Mouse (Mus musculus) neural tube, embryonic 11.5 days (tissue): ENCODE data around the gene Dhx8. TPM values are rescaled to one million over a fixed set of nuclear protein-coding genes. Genes with fewer than 3 reads are reported as not detected.

ENCODE experiments used
- ATAC-seq: fragments of 200-750 bp; cut with Nextera tagmentation; 2 replicates; pipeline ENCODE4 v1.8.0; 2017; ENCODE audit warnings: moderate number of reproducible peaks, mild to moderate bottlenecking, moderate TSS enrichment, moderate library complexity; ENCODE audit not compliant: insufficient read depth, low FRiP score, low TSS enrichment
- DNase-seq: peaks from one replicate; pipeline ENCODE4 v3.0.0-alpha.2; 2015; ENCODE audit warnings: low spot score
- H3K27ac ChIP-seq: fragments of 300-500 bp; sonication (generic); 2 replicates; pipeline ENCODE4 v1.5.1; 2014; ENCODE audit warnings: low read depth, mild to moderate bottlenecking, low read length
- H3K27me3 ChIP-seq: fragments of 300-500 bp; sonication (generic); 2 replicates; pipeline ENCODE4 v1.6.1; 2014; ENCODE audit warnings: mild to moderate bottlenecking, low read length, mixed read lengths; ENCODE audit not compliant: control insufficient read depth, insufficient read depth
- H3K36me3 ChIP-seq: fragments of 300-500 bp; sonication (generic); 2 replicates; pipeline ENCODE4 v1.6.1; 2014; ENCODE audit warnings: mild to moderate bottlenecking, low read length, moderate library complexity, mixed read lengths; ENCODE audit not compliant: control insufficient read depth, insufficient read depth
- H3K4me1 ChIP-seq: fragments of 300-500 bp; sonication (generic); 2 replicates; pipeline ENCODE4 v1.6.1; 2014; ENCODE audit warnings: low read length, mixed read lengths; ENCODE audit not compliant: control insufficient read depth, insufficient read depth
- H3K4me2 ChIP-seq: fragments of 300-500 bp; sonication (generic); 2 replicates; pipeline ENCODE4 v1.6.1; 2014; ENCODE audit warnings: low read depth, mild to moderate bottlenecking, moderate library complexity
- H3K4me3 ChIP-seq: fragments of 300-500 bp; sonication (generic); 2 replicates; pipeline ENCODE4 v1.5.1; 2014; ENCODE audit warnings: low read depth, low read length
- H3K9ac ChIP-seq: fragments of 300-500 bp; sonication (generic); 2 replicates; pipeline ENCODE4 v1.6.1; 2014; ENCODE audit warnings: mild to moderate bottlenecking, low read length
- H3K9me3 ChIP-seq: fragments of 300-500 bp; sonication (generic); 2 replicates; pipeline ENCODE4 v1.6.1; 2016; ENCODE audit warnings: low read length; ENCODE audit not compliant: control insufficient read depth
- WGBS: fragments of 180-500 bp; shearing (Covaris S2); extraction: QIAGEN DNeasy Blood & Tissue Kit; methylation state at CpG from one replicate; pipeline ENCODE4 v1.1.7; 2014; 5-methylcytosine and 5-hydroxymethylcytosine counted together
- polyA plus RNA-seq: library from polyadenylated mRNA; unstranded; fragments of >200 nt; fragmentation: Nextera tagmentation; extraction: Ambion mirVana; gene quantifications from 2 replicates; pipeline ENCODE4 v1.2.1, GENCODE M21; 2014

Dhx8 gene
- polyA plus RNA-seq, 1 experiment from 2014 or later: 46.7 TPM

DNA sequence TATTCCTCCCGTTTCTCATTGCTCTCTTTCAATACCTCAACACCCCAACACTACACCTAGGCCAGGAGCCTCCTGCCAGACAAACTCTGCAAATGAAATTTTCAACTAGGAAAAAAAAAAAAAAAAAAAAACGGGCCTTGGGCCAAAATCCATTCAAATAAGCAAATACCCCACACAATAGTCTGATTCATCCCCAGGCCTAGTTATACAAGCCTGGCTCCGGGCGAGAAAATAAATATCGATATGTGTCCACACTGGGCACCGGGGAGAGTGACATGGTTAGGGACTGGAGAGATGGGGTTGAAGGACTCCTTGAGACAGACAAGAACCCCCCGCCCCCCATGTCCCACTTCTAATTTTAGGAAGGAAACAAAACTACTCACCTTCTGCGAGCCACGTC, 50.9 kb downstream of the Dhx8 start:
- WGBS: 24% methylated on average over 9 of the region's 9 CpGs
- ATAC-seq (no peak), DNase-seq (no peak)
- no peak overlapping the region for H3K9ac ChIP-seq
- H3K36me3 ChIP-seq: no peaks in the 10 kb centered on the region
- H3K27ac ChIP-seq: no peak overlapping the region
- peak overlapping the region; percentile 46; the same call in 1 of the 2 replicates for H3K4me3 ChIP-seq
- no peaks in the 10 kb centered on the region for H3K9me3 ChIP-seq
- H3K4me1 ChIP-seq: peaks cover 17% of the 10 kb centered on the region
- H3K4me2 ChIP-seq: peak overlapping the region; percentile 92
- peaks cover 54% of the 10 kb centered on the region for H3K27me3 ChIP-seq

DNA sequence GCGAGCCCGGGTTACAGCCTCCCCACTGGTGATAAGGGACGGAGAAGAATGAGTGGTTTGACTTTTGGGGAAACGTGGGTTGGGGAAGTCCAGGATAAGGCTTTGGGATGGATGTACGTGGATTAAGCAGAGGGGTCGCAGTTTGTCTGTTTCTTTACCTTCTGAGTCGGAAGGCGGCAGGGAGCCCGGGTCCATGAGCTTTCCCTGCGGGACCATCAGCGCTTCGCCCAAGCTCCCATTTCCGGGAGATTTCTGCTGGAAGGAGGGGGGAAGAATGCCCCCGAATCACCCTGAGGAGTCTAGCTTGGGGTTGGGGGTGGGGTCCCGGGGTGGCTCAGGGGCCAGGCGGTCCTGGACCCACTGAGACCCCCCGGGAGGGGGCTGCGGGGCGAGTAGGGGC, 51.4 kb downstream of the Dhx8 start:
- Histone ChIP-seq H3K9ac (peak overlapping the region; percentile 56), H3K4me3 (peak overlapping the region; percentile 46), H3K4me2 (peak overlapping the region; percentile 92), H3K9me3 (no peaks in the 10 kb centered on the region), H3K27ac (no peak overlapping the region), H3K27me3 (peaks cover 54% of the 10 kb centered on the region), H3K4me1 (peaks cover 17% of the 10 kb centered on the region), H3K36me3 (no peaks in the 10 kb centered on the region)
- DNase-seq (no peak), ATAC-seq (no peak)
- WGBS: under 1% methylated on average over 17 of the region's 19 CpGs

DNA sequence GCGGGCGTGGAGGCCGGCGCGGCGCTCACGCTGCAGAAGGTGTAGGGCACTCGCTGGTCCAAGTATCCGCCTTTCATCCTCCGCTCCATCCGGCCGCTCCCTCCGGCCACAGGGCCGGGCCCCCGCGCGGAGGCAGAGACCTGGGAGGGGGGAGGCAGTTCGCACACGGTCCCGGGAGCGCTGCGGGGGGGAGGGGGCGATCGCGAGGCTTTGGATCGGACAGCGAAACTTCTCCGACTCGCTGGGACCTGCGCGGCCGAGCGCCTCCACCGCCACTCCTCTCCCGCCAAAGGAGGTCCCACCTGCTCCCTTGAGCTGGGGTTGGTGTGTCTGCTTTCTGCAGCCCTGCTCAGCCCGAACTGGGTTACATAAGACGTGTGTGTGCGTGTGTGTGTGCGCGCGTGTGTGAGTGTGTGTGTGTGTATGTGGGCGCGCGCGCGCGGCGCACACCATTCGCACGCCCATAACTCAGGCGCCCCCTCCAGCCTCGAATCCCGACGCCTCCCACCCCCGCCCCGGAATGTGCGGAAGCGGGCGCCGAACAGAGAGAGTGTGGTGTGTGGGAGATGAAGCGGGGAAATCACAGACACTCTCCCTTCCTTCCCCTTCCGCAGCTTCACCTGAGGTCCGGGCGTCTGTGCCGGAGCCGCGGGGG, 51.9 kb downstream of the Dhx8 start:
- H3K27ac ChIP-seq: peak overlapping the region; percentile 24; the same call in 1 of the 2 replicates
- peak; percentile 40 for DNase-seq

DNA sequence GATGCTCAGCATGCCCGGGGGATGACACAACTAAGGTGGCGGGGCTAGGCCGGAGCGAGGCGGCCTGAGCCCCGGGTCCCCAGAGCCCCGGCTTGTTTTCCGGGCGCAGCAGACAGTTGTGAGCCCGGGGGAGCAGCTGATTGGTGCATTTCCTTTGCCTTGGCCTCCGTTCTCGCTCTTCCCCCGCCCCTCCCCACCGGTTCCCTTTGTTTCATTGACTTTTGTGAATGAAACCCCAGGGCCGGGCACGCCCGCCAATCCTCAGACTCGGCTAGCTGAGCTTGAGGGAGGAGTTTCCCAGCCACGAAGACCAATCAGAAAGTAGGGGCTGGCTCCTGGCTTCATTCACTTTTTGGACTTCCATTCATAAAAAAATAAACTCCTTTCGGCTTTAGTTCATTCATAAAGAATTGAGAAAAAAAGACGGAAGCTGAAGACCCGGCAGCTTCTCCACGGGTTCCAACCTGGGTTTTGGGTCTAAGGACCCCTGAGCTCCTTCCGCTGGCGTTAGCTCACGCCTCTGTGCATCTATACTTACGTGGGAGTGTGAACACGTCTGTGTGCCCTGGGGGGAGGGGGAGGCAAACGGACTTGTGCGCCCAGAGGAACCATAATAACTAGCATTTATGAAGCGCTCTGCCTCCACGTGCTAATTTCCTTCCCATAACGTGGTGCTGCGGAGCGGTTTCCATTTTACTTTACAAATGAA, 52.6 kb downstream of the Dhx8 start, which contains the start of gene Etv4:
TSS of gene Etv4 (minus strand) at position 229 of the 709 bp plus-strand sequence.
- H3K27me3 ChIP-seq: peaks cover 54% of the 10 kb centered on the region
- peaks cover 18% of the 10 kb centered on the region for H3K4me1 ChIP-seq
- H3K9ac ChIP-seq: peak within 1 kb of the TSS; percentile 56
- no peaks in the 10 kb centered on the region for H3K36me3 ChIP-seq
- ATAC-seq: peak; percentile 95
- H3K9me3 ChIP-seq: no peaks in the 10 kb centered on the region
- peak within 1 kb of the TSS; percentile 46 for H3K4me3 ChIP-seq
- H3K4me2 ChIP-seq: peak within 1 kb of the TSS; percentile 92
- DNase-seq: peak; percentile 95
- whole genome bisulfite sequencing: under 1% methylated on average over 35 of the region's 35 CpGs
- peak within 1 kb of the TSS; percentile 24; the same call in 1 of the 2 replicates for H3K27ac ChIP-seq

More for the DNA sequence above, 51.9 kb downstream of the Dhx8 start:
- peaks cover 54% of the 10 kb centered on the region for H3K27me3 ChIP-seq
- peak overlapping the region; percentile 92 for H3K4me2 ChIP-seq
- peak; percentile 55; the same call in 1 of the 2 replicates for ATAC-seq
- peak overlapping the region; percentile 46 for H3K4me3 ChIP-seq
- H3K9me3 ChIP-seq: no peaks in the 10 kb centered on the region
- H3K36me3 ChIP-seq: no peaks in the 10 kb centered on the region
- WGBS: under 1% methylated on average over 60 of the region's 67 CpGs
- peaks cover 17% of the 10 kb centered on the region for H3K4me1 ChIP-seq
- H3K9ac ChIP-seq: peak overlapping the region; percentile 56

DNA sequence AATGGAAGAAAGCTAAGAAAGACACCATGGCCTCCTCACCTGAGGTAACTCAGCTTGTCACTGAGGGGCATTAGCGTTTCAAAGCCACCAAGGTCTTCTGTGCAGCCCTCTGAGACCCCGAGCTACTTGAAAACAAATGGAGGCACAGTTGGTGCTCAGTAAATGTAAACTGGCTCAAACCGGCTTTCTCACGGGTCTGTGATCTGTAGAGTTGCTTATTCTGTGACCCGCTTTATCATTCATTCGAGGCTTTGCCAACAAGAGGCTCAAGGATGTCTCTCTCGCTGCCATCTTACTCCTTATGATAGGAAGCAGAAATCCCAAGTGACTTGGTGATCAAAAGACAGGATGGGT, 53.1 kb downstream of the Dhx8 start:
- peak overlapping the region; percentile 54 for H3K4me2 ChIP-seq
- WGBS: 10% methylated on average over 7 of the region's 7 CpGs
- H3K27me3 ChIP-seq: peaks cover 54% of the 10 kb centered on the region
- H3K9ac ChIP-seq: no peak overlapping the region
- ATAC-seq (no peak), DNase-seq (no peak)
- H3K4me3 ChIP-seq: peak overlapping the region; percentile 46; the same call in 1 of the 2 replicates
- H3K4me1 ChIP-seq: peaks cover 22% of the 10 kb centered on the region
- H3K36me3 ChIP-seq: no peaks in the 10 kb centered on the region
- no peaks in the 10 kb centered on the region for H3K9me3 ChIP-seq
- no peak overlapping the region for H3K27ac ChIP-seq

DNA sequence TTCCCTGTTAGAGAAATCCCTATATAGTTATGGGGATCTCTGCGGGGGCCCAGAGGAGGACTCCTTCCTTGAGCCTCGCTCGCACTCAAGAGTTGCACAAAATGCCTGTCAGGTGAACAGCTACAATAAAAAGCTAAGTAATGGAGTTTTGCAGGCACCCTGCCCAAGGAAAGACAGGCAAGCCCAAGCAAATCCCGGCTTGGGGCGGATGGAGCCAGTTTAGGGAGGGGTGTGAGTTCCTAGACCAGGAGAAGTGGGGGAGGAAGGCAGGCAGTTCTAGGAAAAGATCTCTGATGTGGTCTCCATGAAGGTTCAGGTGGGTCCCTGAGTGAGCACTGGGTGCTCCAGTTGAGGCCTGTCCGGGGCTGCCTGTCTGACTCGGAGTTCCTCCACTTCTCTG, 53.9 kb downstream of the Dhx8 start:
- Histone ChIP-seq H3K4me2 (no peak overlapping the region), H3K4me1 (peaks cover 28% of the 10 kb centered on the region), H3K36me3 (no peaks in the 10 kb centered on the region), H3K9ac (no peak overlapping the region), H3K27me3 (peaks cover 54% of the 10 kb centered on the region), H3K4me3 (no peak overlapping the region), H3K27ac (no peak overlapping the region), H3K9me3 (no peaks in the 10 kb centered on the region)
- no peak for ATAC-seq
- no peak for DNase-seq
- 61% methylated on average over 7 of the region's 7 CpGs for WGBS

DNA sequence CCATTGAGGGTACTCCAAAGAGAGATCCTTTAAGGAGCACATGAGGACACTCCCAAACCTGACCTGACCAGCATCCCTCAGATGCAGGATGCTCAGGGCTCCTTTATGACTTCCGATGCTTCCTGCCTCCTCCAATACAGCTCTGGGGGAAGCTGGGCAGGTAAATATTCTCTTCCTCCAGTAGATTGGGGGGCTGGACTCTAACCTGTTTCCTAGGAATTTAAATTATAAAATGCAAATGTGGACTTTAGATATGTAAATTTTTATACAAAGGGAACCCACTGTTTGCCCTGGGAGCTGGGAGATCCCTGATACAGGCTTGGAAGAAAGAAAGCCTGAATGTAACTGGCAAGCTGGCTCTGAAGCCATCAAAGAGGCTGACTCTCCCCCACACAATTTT, 54.7 kb downstream of the Dhx8 start:
- ATAC-seq (no peak), DNase-seq (no peak)
- Histone ChIP-seq H3K36me3 (no peaks in the 10 kb centered on the region), H3K4me3 (no peak overlapping the region), H3K9me3 (no peaks in the 10 kb centered on the region), H3K27ac (no peak overlapping the region), H3K9ac (no peak overlapping the region), H3K27me3 (peaks cover 53% of the 10 kb centered on the region), H3K4me1 (peaks cover 28% of the 10 kb centered on the region), H3K4me2 (no peak overlapping the region)
- 55% methylated on average over 1 of the region's 1 CpGs for WGBS

DNA sequence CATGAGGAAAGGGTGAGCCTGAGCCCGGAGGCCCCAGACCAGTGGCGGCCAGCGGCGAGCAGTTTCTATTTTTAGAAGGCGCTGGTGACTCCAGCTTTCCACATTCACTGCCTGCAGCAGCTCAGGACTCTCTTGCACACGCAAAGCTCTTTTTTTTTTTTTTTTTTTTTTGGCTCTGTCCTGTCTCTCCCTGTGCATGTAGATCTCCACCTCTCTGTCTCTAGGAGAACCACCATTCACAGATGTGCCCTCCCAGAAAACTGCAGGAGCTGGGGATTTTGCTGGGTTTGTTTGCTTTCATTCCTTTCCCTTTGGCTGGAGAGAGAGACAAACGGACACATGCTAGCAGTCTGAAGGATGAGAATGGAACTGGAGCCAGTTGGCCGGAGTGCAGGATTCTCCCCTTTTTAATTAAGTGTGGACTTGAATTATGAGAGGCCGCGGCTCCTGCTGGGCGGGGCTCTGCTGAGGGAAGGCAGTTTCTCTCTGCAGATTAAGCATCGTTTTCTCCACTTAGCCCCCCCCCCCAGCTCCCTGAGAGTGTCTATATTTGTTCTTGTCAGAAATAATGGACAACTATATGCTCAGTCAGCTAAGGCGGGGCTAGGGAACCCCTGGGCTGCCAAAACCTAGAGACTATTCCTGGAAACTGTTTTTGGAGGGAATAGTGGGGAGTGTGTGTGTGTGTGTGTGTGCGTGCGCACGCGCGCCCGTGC, 58.2 kb downstream of the Dhx8 start:
- Histone ChIP-seq H3K27me3 (peaks cover 21% of the 10 kb centered on the region), H3K4me2 (no peak overlapping the region), H3K27ac (no peak overlapping the region), H3K9ac (no peak overlapping the region), H3K9me3 (no peaks in the 10 kb centered on the region), H3K36me3 (no peaks in the 10 kb centered on the region), H3K4me1 (peaks cover 11% of the 10 kb centered on the region), H3K4me3 (no peak overlapping the region)
- WGBS: 48% methylated on average over 19 of the region's 19 CpGs
- DNase-seq: no peak
- ATAC-seq: no peak
